Mouse (Mus musculus): ENCODE data around the gene Evl.

- no peak for TF ChIP-seq POLR2A (IDR thresholded peaks at IDR 0.05; ENCODE audit: borderline replicate concordance, extremely low read depth, insufficient read depth, insufficient read length, poor library complexity, severe bottlenecking)
- TF ChIP-seq CTCF (IDR thresholded peaks at IDR 0.05; ENCODE audit: borderline replicate concordance, extremely low read depth, insufficient read depth, insufficient read length), result peak; percentile 49; the same call in 1 of the 2 replicates
Measured at GRCm38 (mm10) chr12:108613081-108613480, 58.6 kb downstream of the Evl start.
